10 mouse cellular contexts compared by ENCODE assay signal in the genomic region with DNA sequence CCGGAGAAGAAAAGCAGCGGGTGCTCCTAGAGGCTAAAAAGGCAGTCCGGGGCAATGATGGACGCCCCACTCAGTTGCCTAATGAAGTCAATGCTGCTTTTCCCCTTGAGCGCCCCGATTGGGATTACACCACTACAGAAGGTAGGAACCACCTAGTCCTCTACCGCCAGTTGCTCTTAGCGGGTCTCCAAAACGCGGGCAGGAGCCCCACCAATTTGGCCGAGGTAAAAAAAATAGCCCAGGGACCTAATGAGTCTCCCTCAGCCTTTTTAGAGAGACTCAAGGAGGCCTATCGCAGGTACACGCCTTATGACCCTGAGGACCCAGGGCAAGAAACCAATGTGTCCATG. TPM values are rescaled to one million over a fixed set of nuclear protein-coding genes. Genes with fewer than 3 reads are reported as not detected.
A peak's percentile ranks its signal among the peaks of the same experiment; 100 is the strongest.
DNase-seq lines count a peak whose midpoint lies in the region; ATAC-seq and TF ChIP-seq lines count a peak whose summit lies in the region.
"Not testable (repeated sequence)": the region's sequence is repeated elsewhere in the genome, so short reads cannot be mapped to it uniquely, and the experiment has no call there.
"Had no signal": no experiment of that assay in that cellular context is flagged by ENCODE, and none has a peak within 500 bp of the region (broad histone marks: within the 10 kb centered on the region; RNA-seq: fewer than 3 reads in every experiment).

No protein-coding gene starts in this region.

- 22% methylated on average over 13 of the region's 13 CpGs for WGBS in embryonic facial prominence, embryonic 13.5 days
- WGBS in heart, adult 2 months: 47% methylated on average over 11 of the region's 13 CpGs
- 19% methylated on average over 11 of the region's 13 CpGs for WGBS in hindbrain, embryonic 13.5 days
- 20% methylated on average over 10 of the region's 13 CpGs for WGBS in kidney, embryonic 15.5 days
- 21% methylated on average over 11 of the region's 13 CpGs for whole genome bisulfite sequencing in liver, embryonic 12.5 days (ENCODE audit: insufficient replicate concordance)
- 23% methylated on average over 9 of the region's 13 CpGs for WGBS in midbrain, embryonic 11.5 days
- WGBS in neural tube, embryonic 15.5 days: 27% methylated on average over 13 of the region's 13 CpGs

- ATAC-seq in embryonic facial prominence, embryonic 13.5 days (ENCODE audit: insufficient number of reproducible peaks, insufficient read depth, low FRiP score, low TSS enrichment, low read depth); hindbrain, embryonic 13.5 days (ENCODE audit: low FRiP score); kidney, embryonic 15.5 days (replicated peaks; ENCODE audit: low FRiP score); liver, embryonic 12.5 days; midbrain, embryonic 11.5 days (ENCODE audit: low FRiP score); neural tube, embryonic 15.5 days (ENCODE audit: low FRiP score): not testable (repeated sequence)

- H3K4me2 ChIP-seq in embryonic facial prominence, embryonic 13.5 days: peak overlapping the region; percentile 60
- peak overlapping the region; percentile 59 for H3K4me2 ChIP-seq in hindbrain, embryonic 13.5 days
- peak overlapping the region; percentile 60 for H3K4me2 ChIP-seq in kidney, embryonic 15.5 days
- H3K4me2 ChIP-seq in liver, embryonic 12.5 days: peak overlapping the region; percentile 51
- peak overlapping the region; percentile 38 for H3K4me2 ChIP-seq in midbrain, embryonic 11.5 days
- peak overlapping the region; percentile 57 for H3K4me2 ChIP-seq in neural tube, embryonic 15.5 days

- peaks cover 23% of the 10 kb centered on the region for H3K27me3 ChIP-seq in embryonic facial prominence, embryonic 13.5 days
- not testable (repeated sequence) for H3K27me3 ChIP-seq in heart, adult 2 months (ENCODE audit: control insufficient read depth, insufficient read depth, low read length); kidney, embryonic 15.5 days; midbrain, embryonic 11.5 days (ENCODE audit: control insufficient read depth, insufficient read depth, low read length); neural tube, embryonic 15.5 days (replicated peaks)
- peaks cover 15% of the 10 kb centered on the region for H3K27me3 ChIP-seq in hindbrain, embryonic 13.5 days
- H3K27me3 ChIP-seq in liver, embryonic 12.5 days (replicated peaks): peaks cover 40% of the 10 kb centered on the region

- not testable (repeated sequence) for H3K79me2 ChIP-seq in heart, adult 2 months (replicated peaks; ENCODE audit: control insufficient read depth, insufficient read depth, low read length)

- TF ChIP-seq EP300 in heart, adult 2 months (IDR thresholded peaks at IDR 0.05; ENCODE audit: insufficient read depth, low read depth, low read length): not testable (repeated sequence)

- peak overlapping the region; percentile 26 for H3K4me3 ChIP-seq in embryonic facial prominence, embryonic 13.5 days
- H3K4me3 ChIP-seq in heart, adult 2 months: peak overlapping the region; percentile 29; the same call in 1 of the 2 replicates
- peak overlapping the region; percentile 36 for H3K4me3 ChIP-seq in hindbrain, embryonic 13.5 days
- peak overlapping the region; percentile 43 for H3K4me3 ChIP-seq in kidney, embryonic 15.5 days (replicated peaks)
- H3K4me3 ChIP-seq in liver, embryonic 12.5 days: peak overlapping the region; percentile 35
- H3K4me3 ChIP-seq in midbrain, embryonic 11.5 days (ENCODE audit: low read depth, low read length): not testable (repeated sequence)
- H3K4me3 ChIP-seq in neural tube, embryonic 15.5 days (replicated peaks): peak overlapping the region; percentile 25; the same call in 1 of the 2 replicates

- not testable (repeated sequence) for H3K36me3 ChIP-seq in embryonic facial prominence, embryonic 13.5 days; heart, adult 2 months (ENCODE audit: control insufficient read depth, insufficient read depth, low read length); hindbrain, embryonic 13.5 days; kidney, embryonic 15.5 days; liver, embryonic 12.5 days; midbrain, embryonic 11.5 days (ENCODE audit: control insufficient read depth, insufficient read depth, low read length); neural tube, embryonic 15.5 days

- not testable (repeated sequence) for H3K9me3 ChIP-seq in embryonic facial prominence, embryonic 13.5 days; hindbrain, embryonic 13.5 days; kidney, embryonic 15.5 days (replicated peaks); liver, embryonic 12.5 days (replicated peaks); midbrain, embryonic 11.5 days (ENCODE audit: control insufficient read depth, low read length); neural tube, embryonic 15.5 days (replicated peaks)

- H3K27ac ChIP-seq in embryonic facial prominence, embryonic 13.5 days; hindbrain, embryonic 13.5 days; kidney, embryonic 15.5 days; liver, embryonic 12.5 days; midbrain, embryonic 11.5 days (ENCODE audit: low read depth, low read length); neural tube, embryonic 15.5 days (replicated peaks): not testable (repeated sequence)
- peak overlapping the region; percentile 31; the same call in 1 of the 2 replicates for H3K27ac ChIP-seq in heart, adult 2 months

- not testable (repeated sequence) for H3K4me1 ChIP-seq in embryonic facial prominence, embryonic 13.5 days; heart, adult 2 months (ENCODE audit: control insufficient read depth, insufficient read depth, low read length); hindbrain, embryonic 13.5 days (replicated peaks); liver, embryonic 12.5 days; midbrain, embryonic 11.5 days (ENCODE audit: control insufficient read depth, insufficient read depth, low read length); neural tube, embryonic 15.5 days
- peaks cover 18% of the 10 kb centered on the region for H3K4me1 ChIP-seq in kidney, embryonic 15.5 days

- TF ChIP-seq CTCF in heart, adult 2 months (IDR thresholded peaks at IDR 0.05): not testable (repeated sequence)

- not testable (repeated sequence) for H3K9ac ChIP-seq in embryonic facial prominence, embryonic 13.5 days; kidney, embryonic 15.5 days; liver, embryonic 12.5 days; midbrain, embryonic 11.5 days (ENCODE audit: low read length); neural tube, embryonic 15.5 days (replicated peaks)
- H3K9ac ChIP-seq in heart, adult 2 months (ENCODE audit: low read depth, low read length): peak overlapping the region; percentile 67
- peak overlapping the region; percentile 66 for H3K9ac ChIP-seq in hindbrain, embryonic 13.5 days

- not testable (repeated sequence) for DNase-seq in heart, adult 2 months; midbrain, embryonic 11.5 days (ENCODE audit: low spot score, missing footprints)

- intact Hi-C loops in heart, adult 2 months (cut with DNase I): not testable (repeated sequence)

- TF ChIP-seq POLR2A in heart, adult 2 months (IDR thresholded peaks at IDR 0.05; ENCODE audit: insufficient read depth, low read depth, low read length): not testable (repeated sequence)

RNA-seq across cellular contexts. Expression of a gene that starts 52.3 kb away (rescaled TPM):
- polyA plus RNA-seq in embryonic facial prominence, embryonic 13.5 days (2015; fragmentation: Nextera tagmentation; extraction: Ambion mirVana): 58.7 and 66.0 TPM in 2 replicates
- total RNA-seq in heart, adult 2 months (2021): 10 to 100 TPM; 53.4 to 62.2 TPM
- 46.3 and 71.2 TPM in 2 replicates for polyA plus RNA-seq in heart, adult 2 months (2012; rRNA removed)
- polyA plus RNA-seq in hindbrain, embryonic 13.5 days (2015; fragmentation: Nextera tagmentation; extraction: Ambion mirVana): 76.0 and 78.1 TPM in 2 replicates
- 52.9 and 57.3 TPM in 2 replicates for polyA plus RNA-seq in kidney, embryonic 15.5 days (2015; fragmentation: Nextera tagmentation; extraction: Ambion mirVana)
- polyA plus RNA-seq in liver, embryonic 12.5 days (2016; fragmentation: Nextera tagmentation; extraction: Ambion mirVana): 25.2 and 25.7 TPM in 2 replicates
- polyA plus RNA-seq in midbrain, embryonic 11.5 days (2014; fragmentation: Nextera tagmentation; extraction: Ambion mirVana): 27.2 and 29.4 TPM in 2 replicates
- 84.9 and 87.1 TPM in 2 replicates for polyA plus RNA-seq in neural tube, embryonic 15.5 days (2015; fragmentation: Nextera tagmentation; extraction: Ambion mirVana)

RNA-seq across cellular contexts. Expression of a gene that starts 57.9 kb away (rescaled TPM):
- 2.1 and 2.4 TPM in 2 replicates for polyA plus RNA-seq in embryonic facial prominence, embryonic 13.5 days (2015; fragmentation: Nextera tagmentation; extraction: Ambion mirVana)
- 10 to 100 TPM; 10.4 to 13.9 TPM for total RNA-seq in heart, adult 2 months (2021)
- 10.5 and 15.4 TPM in 2 replicates for polyA plus RNA-seq in heart, adult 2 months (2012; rRNA removed)
- polyA plus RNA-seq in hindbrain, embryonic 13.5 days (2015; fragmentation: Nextera tagmentation; extraction: Ambion mirVana): 4.2 and 6.1 TPM in 2 replicates
- 1.3 and 2.0 TPM in 2 replicates for polyA plus RNA-seq in kidney, embryonic 15.5 days (2015; fragmentation: Nextera tagmentation; extraction: Ambion mirVana)
- 0.31 and 0.37 TPM in 2 replicates for polyA plus RNA-seq in liver, embryonic 12.5 days (2016; fragmentation: Nextera tagmentation; extraction: Ambion mirVana)
- 1.5 and 1.8 TPM in 2 replicates for polyA plus RNA-seq in midbrain, embryonic 11.5 days (2014; fragmentation: Nextera tagmentation; extraction: Ambion mirVana)
- polyA plus RNA-seq in neural tube, embryonic 15.5 days (2015; fragmentation: Nextera tagmentation; extraction: Ambion mirVana): 3.4 and 4.2 TPM in 2 replicates
- total RNA-seq: common myeloid progenitor, adult 5-6 weeks; MEL had no signal
- polyA plus RNA-seq: erythroblast, embryonic 14.5 days had no signal

RNA-seq across cellular contexts. Expression of a gene that starts 58.4 kb away (rescaled TPM):
- polyA plus RNA-seq in embryonic facial prominence, embryonic 13.5 days (2015; fragmentation: Nextera tagmentation; extraction: Ambion mirVana): 1.9 and 2.5 TPM in 2 replicates
- 1 to 10 TPM; 4.8 to 5.2 TPM for total RNA-seq in heart, adult 2 months (2021)
- 10.7 and 12.9 TPM in 2 replicates for polyA plus RNA-seq in heart, adult 2 months (2012; rRNA removed)
- polyA plus RNA-seq in hindbrain, embryonic 13.5 days (2015; fragmentation: Nextera tagmentation; extraction: Ambion mirVana): 63.1 and 65.8 TPM in 2 replicates
- 4.3 and 4.5 TPM in 2 replicates for polyA plus RNA-seq in kidney, embryonic 15.5 days (2015; fragmentation: Nextera tagmentation; extraction: Ambion mirVana)
- 0.19 and 0.43 TPM in 2 replicates for polyA plus RNA-seq in liver, embryonic 12.5 days (2016; fragmentation: Nextera tagmentation; extraction: Ambion mirVana)
- polyA plus RNA-seq in midbrain, embryonic 11.5 days (2014; fragmentation: Nextera tagmentation; extraction: Ambion mirVana): 2.4 and 2.5 TPM in 2 replicates
- 113 and 140 TPM in 2 replicates for polyA plus RNA-seq in neural tube, embryonic 15.5 days (2015; fragmentation: Nextera tagmentation; extraction: Ambion mirVana)
- polyA plus RNA-seq: erythroblast, embryonic 14.5 days had no signal
